Mouse (Mus musculus): ENCODE measurements around the gene Mrpl9. TPM values are rescaled to one million over a fixed set of nuclear protein-coding genes. Genes with fewer than 3 reads are reported as not detected.

Mrpl9 gene
- polyA plus RNA-seq, 2 experiments from 2014 or later = 52.3 to 63.6 TPM

- no peak for ATAC-seq
Measured at GRCm38 (mm10) chr3:94465632-94466430, 22.7 kb downstream of the Mrpl9 start.

GRCm38 (mm10) chr3:94468931-94469330, 25.8 kb downstream of the Mrpl9 start:
- ATAC-seq = no peak

- ATAC-seq = no peak
Measured at GRCm38 (mm10) chr3:94472447-94473114, 29.5 kb downstream of the Mrpl9 start.

- ATAC-seq = no peak
Measured at GRCm38 (mm10) chr3:94473115-94473505, 30.0 kb downstream of the Mrpl9 start.

GRCm38 (mm10) chr3:94473567-94474232, 30.6 kb downstream of the Mrpl9 start:
- no peak for ATAC-seq

GRCm38 (mm10) chr3:94476301-94477035, 33.4 kb downstream of the Mrpl9 start:
- ATAC-seq = no peak

- no peak for ATAC-seq
Measured at GRCm38 (mm10) chr3:94477444-94477843, 34.3 kb downstream of the Mrpl9 start.

- ATAC-seq = no peak
Measured at GRCm38 (mm10) chr3:94477981-94478422, 34.9 kb downstream of the Mrpl9 start, which contains the start of gene Celf3. Celf3 (plus strand) TSS chr3:94478295.

GRCm38 (mm10) chr3:94478591-94479169, 35.6 kb downstream of the Mrpl9 start:
- no peak for ATAC-seq

- no peak for ATAC-seq
Measured at GRCm38 (mm10) chr3:94479564-94479963, 36.4 kb downstream of the Mrpl9 start.

- no peak for ATAC-seq
Measured at GRCm38 (mm10) chr3:94480291-94480884, 37.3 kb downstream of the Mrpl9 start, which contains the start of gene Riiad1. Riiad1 (minus strand) TSS chr3:94480341.

GRCm38 (mm10) chr3:94481429-94481828, 38.3 kb downstream of the Mrpl9 start:
- no peak for ATAC-seq

GRCm38 (mm10) chr3:94482764-94483385, 39.8 kb downstream of the Mrpl9 start:
- ATAC-seq = no peak

- ATAC-seq = no peak
Measured at GRCm38 (mm10) chr3:94483790-94484439, 40.8 kb downstream of the Mrpl9 start.

- no peak for ATAC-seq
Measured at GRCm38 (mm10) chr3:94485922-94486321, 42.8 kb downstream of the Mrpl9 start.

- ATAC-seq = no peak
Measured at GRCm38 (mm10) chr3:94487581-94487980, 44.5 kb downstream of the Mrpl9 start.

- no peak for ATAC-seq
Measured at GRCm38 (mm10) chr3:94497162-94497561, 54.0 kb downstream of the Mrpl9 start.

Measured in activated CD4-positive, CD25-positive, alpha-beta regulatory T cell, adult 4 months (primary cell).